Mouse (Mus musculus): ENCODE results near the gene 9130204L05Rik. TPM values are rescaled to one million over a fixed set of nuclear protein-coding genes. Genes with fewer than 3 reads are reported as not detected.

9130204L05Rik gene
- not detected in 2 replicates for polyA plus RNA-seq (2014; fragmentation: Nextera tagmentation; extraction: Ambion mirVana)

- 59% methylated on average over 2 of the region's 2 CpGs for WGBS
- no peak for DNase-seq (ENCODE audit: low spot score)
- Histone ChIP-seq H3K27ac (no peak within 1 kb of the TSS), H3K4me3 (replicated peaks; ENCODE audit: low read length) (no peak within 1 kb of the TSS), H3K27me3 (ENCODE audit: control insufficient read depth, insufficient read depth, low read length) (no peaks in the 10 kb centered on the region), H3K9me3 (ENCODE audit: control insufficient read depth, low read length) (peaks cover 8% of the 10 kb centered on the region; the same call in 1 of the 2 replicates), H3K4me2 (replicated peaks) (no peak within 1 kb of the TSS), H3K4me1 (replicated peaks; ENCODE audit: control insufficient read depth, insufficient read depth, low read length) (no peaks in the 10 kb centered on the region), H3K36me3 (replicated peaks; ENCODE audit: control insufficient read depth, insufficient read depth) (no peaks in the 10 kb centered on the region), H3K9ac (no peak within 1 kb of the TSS)
- ATAC-seq (ENCODE audit: low FRiP score), result no peak
Measured at GRCm38 (mm10) chr3:91090703-91091102, at the start of gene 9130204L05Rik. Gene 9130204L05Rik, minus strand, starts transcription at chr3:91090803.

GRCm38 (mm10) chr3:91108696-91109095 is 18.1 kb upstream of the 9130204L05Rik start:
- Histone ChIP-seq H3K9ac (no peak overlapping the region), H3K4me2 (replicated peaks) (no peak overlapping the region), H3K36me3 (replicated peaks; ENCODE audit: control insufficient read depth, insufficient read depth) (no peaks in the 10 kb centered on the region), H3K27me3 (ENCODE audit: control insufficient read depth, insufficient read depth, low read length) (no peaks in the 10 kb centered on the region), H3K4me3 (replicated peaks; ENCODE audit: low read length) (no peak overlapping the region), H3K9me3 (ENCODE audit: control insufficient read depth, low read length) (peaks cover 19% of the 10 kb centered on the region; the same call in 1 of the 2 replicates), H3K4me1 (replicated peaks; ENCODE audit: control insufficient read depth, insufficient read depth, low read length) (no peaks in the 10 kb centered on the region), H3K27ac (no peak overlapping the region)
- ATAC-seq (ENCODE audit: low FRiP score) (no peak), DNase-seq (ENCODE audit: low spot score) (no peak)

GRCm38 (mm10) chr3:91059211-91059610 is 31.4 kb downstream of the 9130204L05Rik start:
- no peak overlapping the region for H3K4me2 ChIP-seq (replicated peaks)
- WGBS, result 9% methylated on average over 1 of the region's 1 CpGs
- DNase-seq (ENCODE audit: low spot score), result no peak

GRCm38 (mm10) chr3:91052654-91053053 is 37.9 kb downstream of the 9130204L05Rik start:
- Histone ChIP-seq H3K9me3 (ENCODE audit: control insufficient read depth, low read length) (peaks cover 22% of the 10 kb centered on the region; the same call in 1 of the 2 replicates), H3K36me3 (replicated peaks; ENCODE audit: control insufficient read depth, insufficient read depth) (no peaks in the 10 kb centered on the region), H3K9ac (no peak overlapping the region), H3K4me1 (replicated peaks; ENCODE audit: control insufficient read depth, insufficient read depth, low read length) (no peaks in the 10 kb centered on the region), H3K27ac (no peak overlapping the region), H3K4me3 (replicated peaks; ENCODE audit: low read length) (no peak overlapping the region), H3K4me2 (replicated peaks) (no peak overlapping the region), H3K27me3 (ENCODE audit: control insufficient read depth, insufficient read depth, low read length) (no peaks in the 10 kb centered on the region)
- ATAC-seq (ENCODE audit: low FRiP score) (no peak), DNase-seq (ENCODE audit: low spot score) (no peak)
- 15% methylated on average over 1 of the region's 1 CpGs for WGBS

More at GRCm38 (mm10) chr3:91059211-91059610, 31.4 kb downstream of the 9130204L05Rik start:
- Histone ChIP-seq H3K36me3 (replicated peaks; ENCODE audit: control insufficient read depth, insufficient read depth) (no peaks in the 10 kb centered on the region), H3K27me3 (ENCODE audit: control insufficient read depth, insufficient read depth, low read length) (no peaks in the 10 kb centered on the region), H3K27ac (no peak overlapping the region), H3K9me3 (ENCODE audit: control insufficient read depth, low read length) (peaks cover 15% of the 10 kb centered on the region; the same call in 1 of the 2 replicates), H3K9ac (no peak overlapping the region), H3K4me1 (replicated peaks; ENCODE audit: control insufficient read depth, insufficient read depth, low read length) (no peaks in the 10 kb centered on the region), H3K4me3 (replicated peaks; ENCODE audit: low read length) (no peak overlapping the region)
- no peak for ATAC-seq (ENCODE audit: low FRiP score)
